Mouse (Mus musculus): ENCODE measurements around the gene Sgcb. TPM values are rescaled to one million over a fixed set of nuclear protein-coding genes. Genes with fewer than 3 reads are reported as not detected.

The Sgcb gene
- polyA plus RNA-seq (2016; fragmentation: Nextera tagmentation; extraction: Ambion mirVana), result 19.8 and 20.9 TPM in 2 replicates

GRCm38 (mm10) chr5:73647261-73647900 is at the start of gene Sgcb:
Sgcb (minus strand) TSS chr5:73647790.
- H3K4me3 ChIP-seq, result peak within 1 kb of the TSS; percentile 72
- WGBS, result under 1% methylated on average over 62 of the region's 62 CpGs
- H3K27ac ChIP-seq, result peak within 1 kb of the TSS; percentile 89
- DNase-seq (ENCODE audit: low spot score), result peak; percentile 89
- H3K9me3 ChIP-seq, result no peaks in the 10 kb centered on the region
- H3K4me1 ChIP-seq (replicated peaks), result peaks cover 58% of the 10 kb centered on the region
- peaks cover 6% of the 10 kb centered on the region for H3K36me3 ChIP-seq
- peaks cover 52% of the 10 kb centered on the region for H3K27me3 ChIP-seq (ENCODE audit: insufficient read depth, poor library complexity, severe bottlenecking)

GRCm38 (mm10) chr5:73694254-73695015 is 46.8 kb upstream of the Sgcb start:
- no peak for DNase-seq (ENCODE audit: low spot score)
- Histone ChIP-seq H3K27ac (no peak overlapping the region), H3K9me3 (no peaks in the 10 kb centered on the region), H3K4me3 (no peak overlapping the region), H3K27me3 (ENCODE audit: insufficient read depth, poor library complexity, severe bottlenecking) (no peaks in the 10 kb centered on the region), H3K4me1 (replicated peaks) (peaks cover 10% of the 10 kb centered on the region; the same call in 1 of the 2 replicates), H3K36me3 (no peaks in the 10 kb centered on the region)
- 78% methylated on average over 4 of the region's 4 CpGs for WGBS

GRCm38 (mm10) chr5:73693778-73694177 is 46.2 kb upstream of the Sgcb start:
- Histone ChIP-seq H3K27ac (no peak overlapping the region), H3K4me1 (replicated peaks) (peaks cover 10% of the 10 kb centered on the region; the same call in 1 of the 2 replicates), H3K27me3 (ENCODE audit: insufficient read depth, poor library complexity, severe bottlenecking) (no peaks in the 10 kb centered on the region), H3K9me3 (no peaks in the 10 kb centered on the region), H3K4me3 (no peak overlapping the region), H3K36me3 (no peaks in the 10 kb centered on the region)
- WGBS, result 88% methylated on average over 1 of the region's 1 CpGs
- no peak for DNase-seq (ENCODE audit: low spot score)

DNA sequence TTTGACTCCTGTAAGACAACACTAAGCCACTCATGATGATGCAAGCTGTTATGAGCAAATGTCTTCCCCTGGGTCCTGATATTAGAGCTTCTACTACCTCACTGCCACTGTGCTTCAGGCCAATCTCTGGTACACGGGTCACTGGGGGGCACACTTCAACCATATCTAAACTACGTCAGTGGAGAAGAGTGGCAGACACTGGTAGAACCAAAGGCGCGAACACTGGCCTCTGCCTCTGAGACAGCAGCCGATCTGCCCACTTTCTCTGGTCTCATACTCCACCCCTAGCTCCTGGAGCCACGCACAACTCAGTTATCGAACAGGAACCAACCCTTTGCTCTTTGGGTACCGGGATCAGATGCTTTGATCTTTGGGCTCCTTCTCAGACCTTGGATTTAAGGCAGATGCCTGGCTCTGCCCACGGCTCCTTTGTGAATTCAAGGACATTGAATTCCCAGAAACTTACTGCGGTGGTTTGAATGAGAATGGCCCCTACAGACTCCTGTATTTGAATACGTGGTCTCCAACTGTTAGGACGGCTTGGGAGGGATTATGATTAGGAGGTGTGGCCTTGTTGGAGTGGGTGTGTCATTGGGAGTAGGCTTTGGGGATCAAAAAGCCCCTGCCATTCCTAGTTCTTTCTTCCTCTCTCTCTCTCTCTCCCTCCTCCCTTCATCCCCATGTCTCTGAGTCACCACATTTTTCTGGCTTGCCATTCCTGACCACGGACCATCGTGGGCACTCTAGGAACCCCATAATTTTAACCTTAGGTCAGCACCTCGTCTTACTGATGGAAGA is 44.3 kb upstream of the Sgcb start:
- H3K27me3 ChIP-seq (ENCODE audit: insufficient read depth, poor library complexity, severe bottlenecking), result no peaks in the 10 kb centered on the region
- WGBS, result 36% methylated on average over 15 of the region's 15 CpGs
- H3K9me3 ChIP-seq, result no peaks in the 10 kb centered on the region
- no peaks in the 10 kb centered on the region for H3K36me3 ChIP-seq
- no peak overlapping the region for H3K4me3 ChIP-seq
- H3K4me1 ChIP-seq (replicated peaks), result peaks cover 10% of the 10 kb centered on the region; the same call in 1 of the 2 replicates
- no peak overlapping the region for H3K27ac ChIP-seq
- no peak for DNase-seq (ENCODE audit: low spot score)

- no peak for DNase-seq (ENCODE audit: low spot score)
- Histone ChIP-seq H3K4me3 (no peak overlapping the region), H3K27me3 (ENCODE audit: insufficient read depth, poor library complexity, severe bottlenecking) (no peaks in the 10 kb centered on the region), H3K36me3 (no peaks in the 10 kb centered on the region), H3K4me1 (replicated peaks) (peaks cover 10% of the 10 kb centered on the region; the same call in 1 of the 2 replicates), H3K27ac (no peak overlapping the region), H3K9me3 (no peaks in the 10 kb centered on the region)
- 52% methylated on average over 2 of the region's 2 CpGs for WGBS
Observed at GRCm38 (mm10) chr5:73690146-73690545, 42.6 kb upstream of the Sgcb start.

DNA sequence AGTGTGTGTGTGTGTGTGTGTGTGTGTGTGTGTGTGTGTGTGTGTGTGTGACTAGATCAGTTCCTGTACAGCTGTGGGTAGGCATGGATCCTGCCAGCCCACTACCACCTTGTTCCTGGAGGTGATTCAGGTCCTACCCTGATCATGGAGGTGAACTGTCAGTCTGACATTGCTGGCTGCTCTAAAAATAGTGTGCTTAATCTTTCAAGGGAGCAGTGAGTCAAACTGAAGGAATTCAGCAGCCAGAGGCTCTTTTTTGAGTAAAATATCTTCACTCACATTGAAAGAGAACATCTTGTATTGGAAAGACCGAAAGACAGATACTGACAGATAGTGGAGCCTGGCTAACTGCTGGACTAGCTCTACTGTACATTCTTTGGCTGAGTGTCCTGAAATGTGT is 41.0 kb upstream of the Sgcb start:
- no peaks in the 10 kb centered on the region for H3K36me3 ChIP-seq
- WGBS, result 95% methylated on average over 1 of the region's 1 CpGs
- DNase-seq (ENCODE audit: low spot score), result no peak
- H3K4me1 ChIP-seq (replicated peaks), result peaks cover 10% of the 10 kb centered on the region; the same call in 1 of the 2 replicates
- no peak overlapping the region for H3K27ac ChIP-seq
- no peaks in the 10 kb centered on the region for H3K9me3 ChIP-seq
- H3K27me3 ChIP-seq (ENCODE audit: insufficient read depth, poor library complexity, severe bottlenecking), result no peaks in the 10 kb centered on the region
- H3K4me3 ChIP-seq, result no peak overlapping the region

DNA sequence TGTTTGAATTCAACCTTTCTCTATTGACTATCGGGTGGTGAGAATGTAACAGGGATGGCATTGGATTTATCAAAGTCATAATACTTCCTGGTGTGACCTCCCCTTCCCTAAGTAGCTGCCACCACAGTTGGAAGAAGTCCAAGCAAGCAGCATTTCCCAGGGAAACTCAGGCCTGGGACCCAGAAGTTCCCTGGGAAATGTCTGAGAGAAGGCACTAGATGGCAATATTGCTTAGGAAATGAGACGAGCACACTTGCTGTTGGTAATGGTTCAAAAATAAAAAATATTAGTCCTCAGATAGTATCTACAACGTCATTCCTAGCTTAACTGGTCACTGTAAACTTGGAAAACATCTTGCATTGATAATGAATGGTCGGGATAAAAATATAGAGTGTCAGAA is 38.6 kb upstream of the Sgcb start:
- H3K4me1 ChIP-seq (replicated peaks), result peaks cover 7% of the 10 kb centered on the region; the same call in 1 of the 2 replicates
- no peak overlapping the region for H3K4me3 ChIP-seq
- no peaks in the 10 kb centered on the region for H3K36me3 ChIP-seq
- WGBS, result 39% methylated on average over 4 of the region's 4 CpGs
- no peak overlapping the region for H3K27ac ChIP-seq
- no peaks in the 10 kb centered on the region for H3K9me3 ChIP-seq
- no peak for DNase-seq (ENCODE audit: low spot score)
- no peaks in the 10 kb centered on the region for H3K27me3 ChIP-seq (ENCODE audit: insufficient read depth, poor library complexity, severe bottlenecking)

DNA sequence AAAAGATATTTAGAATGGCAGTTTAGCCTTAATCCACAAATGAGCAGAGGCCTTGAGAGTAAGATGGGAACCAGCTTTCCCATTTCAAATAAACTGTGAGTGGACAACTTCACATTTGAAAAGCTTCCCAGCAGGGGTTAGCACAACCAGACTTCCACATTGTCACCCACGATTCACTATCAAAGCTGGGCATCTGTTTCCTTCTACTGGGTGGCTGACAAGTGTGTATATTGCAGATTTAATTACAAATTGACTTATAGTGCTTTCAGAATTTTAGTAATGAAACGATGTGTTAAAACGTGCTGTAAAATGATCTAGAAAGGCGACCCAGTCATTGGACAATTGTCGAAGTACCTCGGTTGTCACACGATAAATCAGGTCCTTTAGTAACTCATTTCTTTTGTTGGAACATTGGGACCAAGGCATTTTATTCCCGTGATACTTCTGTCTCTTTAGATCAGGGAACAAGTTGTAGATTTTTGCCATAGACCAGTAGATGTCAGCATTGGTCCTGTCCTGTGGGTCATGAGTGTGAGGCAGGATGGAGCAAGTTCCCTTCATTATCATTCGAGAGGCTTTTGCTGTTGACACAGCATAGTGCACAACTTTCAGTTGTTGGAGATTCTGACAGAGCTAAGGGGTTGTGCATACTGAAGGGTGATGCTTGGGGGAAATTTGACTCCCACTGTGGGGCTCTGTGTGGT is 36.3 kb upstream of the Sgcb start:
- DNase-seq (ENCODE audit: low spot score), result no peak
- no peak overlapping the region for H3K4me3 ChIP-seq
- H3K36me3 ChIP-seq, result no peaks in the 10 kb centered on the region
- H3K27me3 ChIP-seq (ENCODE audit: insufficient read depth, poor library complexity, severe bottlenecking), result no peaks in the 10 kb centered on the region
- H3K4me1 ChIP-seq (replicated peaks), result 0 out of 2 replicates have a peak, but pooled peaks cover 3% of the 10 kb centered on the region
- 65% methylated on average over 9 of the region's 9 CpGs for WGBS
- no peaks in the 10 kb centered on the region for H3K9me3 ChIP-seq
- H3K27ac ChIP-seq, result no peak overlapping the region

- no peak overlapping the region for H3K27ac ChIP-seq
- no peak overlapping the region for H3K4me3 ChIP-seq
- DNase-seq (ENCODE audit: low spot score), result no peak
- no peaks in the 10 kb centered on the region for H3K36me3 ChIP-seq
- H3K4me1 ChIP-seq (replicated peaks), result 0 out of 2 replicates have a peak, but pooled peaks cover 3% of the 10 kb centered on the region
- no peaks in the 10 kb centered on the region for H3K9me3 ChIP-seq
- 82% methylated on average over 6 of the region's 6 CpGs for WGBS
- H3K27me3 ChIP-seq (ENCODE audit: insufficient read depth, poor library complexity, severe bottlenecking), result no peaks in the 10 kb centered on the region
Observed at GRCm38 (mm10) chr5:73683221-73683620, 35.6 kb upstream of the Sgcb start.

DNA sequence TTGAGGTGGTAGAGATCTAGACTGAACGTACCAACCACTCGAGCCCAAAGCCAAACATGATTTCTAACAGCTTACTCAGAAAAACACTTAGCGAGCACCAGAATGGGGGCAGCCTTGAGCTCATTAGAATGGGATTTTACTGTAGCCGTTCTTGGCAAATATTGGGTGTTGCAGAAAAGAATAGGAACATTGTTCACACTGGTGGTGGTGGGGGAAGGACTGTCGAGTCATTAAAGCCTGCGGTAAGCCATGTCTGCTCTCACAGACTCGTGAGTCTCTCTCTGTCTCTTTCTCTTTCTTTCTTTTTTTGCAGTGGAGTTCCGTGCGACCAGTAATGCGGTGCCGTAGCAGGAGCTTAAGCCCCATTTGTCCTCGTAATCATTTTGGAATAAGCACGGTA is 29.0 kb upstream of the Sgcb start:
- no peaks in the 10 kb centered on the region for H3K36me3 ChIP-seq
- H3K27me3 ChIP-seq (ENCODE audit: insufficient read depth, poor library complexity, severe bottlenecking), result no peaks in the 10 kb centered on the region
- 0 out of 2 replicates have a peak, but pooled peaks cover 3% of the 10 kb centered on the region for H3K4me1 ChIP-seq (replicated peaks)
- 81% methylated on average over 13 of the region's 13 CpGs for WGBS
- H3K4me3 ChIP-seq, result no peak overlapping the region
- no peak overlapping the region for H3K27ac ChIP-seq
- no peaks in the 10 kb centered on the region for H3K9me3 ChIP-seq
- DNase-seq (ENCODE audit: low spot score), result no peak

DNA sequence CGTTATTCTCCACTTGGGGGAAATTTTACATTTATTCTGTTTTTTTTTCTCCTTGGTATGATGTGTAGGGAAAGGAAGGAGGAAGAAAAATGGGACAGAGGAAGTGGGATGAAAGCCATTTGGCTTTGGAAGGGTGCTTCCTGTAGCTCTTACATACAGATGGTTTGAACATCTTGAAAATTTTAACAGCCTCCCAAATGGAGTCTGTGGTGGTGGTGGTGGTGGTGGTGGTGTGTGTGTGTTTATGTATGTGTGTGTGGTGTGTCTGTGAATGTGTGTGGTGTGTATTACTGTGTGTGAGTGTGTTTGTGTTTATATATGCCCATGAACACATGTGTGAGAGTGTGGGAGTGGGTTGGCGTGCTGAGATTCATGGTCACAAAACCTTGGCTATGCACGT is 28.0 kb upstream of the Sgcb start:
- Histone ChIP-seq H3K27me3 (ENCODE audit: insufficient read depth, poor library complexity, severe bottlenecking) (no peaks in the 10 kb centered on the region), H3K4me3 (no peak overlapping the region), H3K4me1 (replicated peaks) (no peaks in the 10 kb centered on the region), H3K27ac (no peak overlapping the region), H3K36me3 (no peaks in the 10 kb centered on the region), H3K9me3 (no peaks in the 10 kb centered on the region)
- WGBS, result 85% methylated on average over 3 of the region's 3 CpGs
- DNase-seq (ENCODE audit: low spot score), result no peak

GRCm38 (mm10) chr5:73669386-73669785 is 21.8 kb upstream of the Sgcb start:
- WGBS, result 47% methylated on average over 26 of the region's 26 CpGs

More at GRCm38 (mm10) chr5:73669386-73669785, 21.8 kb upstream of the Sgcb start:
- Histone ChIP-seq H3K9me3 (no peaks in the 10 kb centered on the region), H3K36me3 (no peaks in the 10 kb centered on the region), H3K4me1 (replicated peaks) (no peaks in the 10 kb centered on the region; the same call in 1 of the 2 replicates), H3K27me3 (ENCODE audit: insufficient read depth, poor library complexity, severe bottlenecking) (peaks cover 15% of the 10 kb centered on the region), H3K4me3 (peak overlapping the region; percentile 30; the same call in 1 of the 2 replicates), H3K27ac (no peak overlapping the region)
- no peak for DNase-seq (ENCODE audit: low spot score)
